Mouse (Mus musculus) adipocyte (in vitro differentiated cells): ENCODE results near the gene Pgls.

ENCODE experiments used
- DNase-seq: peaks from one replicate; pipeline ENCODE4 v3.0.0-alpha.2; 2016; ENCODE audit warnings: low spot score

Pgls gene

GRCm38 (mm10) chr8:71591471-71592373 lies at the start of gene Pgls:
Pgls (plus strand) TSS chr8:71592176.
- peak; percentile 96 for DNase-seq

- peak; percentile 99 for DNase-seq
Observed at GRCm38 (mm10) chr8:71542632-71543343, 49.2 kb upstream of the Pgls start, which contains the start of gene Mvb12a. Mvb12a (plus strand) TSS chr8:71542922.

DNA sequence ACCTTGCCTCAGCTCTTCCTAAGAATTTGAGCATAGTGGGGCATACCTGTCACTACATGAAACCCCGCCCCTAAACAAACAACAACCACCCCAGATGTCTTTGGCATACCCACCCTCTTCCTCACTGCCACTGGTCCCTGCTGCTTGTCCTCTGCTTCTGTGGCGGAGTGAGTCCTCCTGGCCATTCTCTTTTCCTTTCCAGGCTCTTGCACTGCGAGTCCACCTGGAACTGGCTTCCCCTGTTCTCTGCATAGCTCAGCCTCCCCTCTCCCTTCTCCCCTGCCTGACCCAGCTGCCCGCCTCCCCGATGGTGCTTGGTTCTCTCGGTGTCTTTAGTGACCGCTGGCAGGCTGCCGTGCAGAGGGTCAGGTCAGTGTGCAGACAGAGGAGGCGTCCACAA lies 48.2 kb upstream of the Pgls start:
- no peak for DNase-seq

GRCm38 (mm10) chr8:71545053-71545452 lies 46.9 kb upstream of the Pgls start:
- no peak for DNase-seq

- DNase-seq, result no peak
Observed at GRCm38 (mm10) chr8:71547590-71547989, 44.4 kb upstream of the Pgls start.

GRCm38 (mm10) chr8:71550754-71551153 lies 41.2 kb upstream of the Pgls start:
- no peak for DNase-seq

- no peak for DNase-seq
Observed at GRCm38 (mm10) chr8:71552770-71553169, 39.2 kb upstream of the Pgls start.

DNA sequence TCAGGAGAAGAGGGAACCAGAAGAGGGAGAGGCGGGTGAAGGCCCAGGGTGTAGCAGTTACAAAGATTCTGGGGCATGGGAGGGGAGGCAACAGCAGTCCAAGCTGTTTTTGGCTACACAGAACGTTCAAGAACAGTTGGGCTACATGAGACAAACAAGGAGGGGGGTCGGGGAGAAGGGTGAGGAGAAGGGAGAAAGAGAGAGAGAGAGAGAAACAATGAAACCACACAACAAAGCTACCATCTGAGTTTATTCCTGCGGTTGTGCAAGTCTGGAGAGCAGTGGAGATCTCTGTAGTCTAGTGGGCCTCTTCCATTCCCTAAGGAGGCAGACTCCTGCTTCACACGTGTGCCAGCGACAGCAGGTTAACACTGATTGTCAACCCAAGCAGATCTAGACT lies 38.0 kb upstream of the Pgls start:
- DNase-seq, result no peak

- no peak for DNase-seq
Observed at GRCm38 (mm10) chr8:71554644-71555043, 37.3 kb upstream of the Pgls start.

DNA sequence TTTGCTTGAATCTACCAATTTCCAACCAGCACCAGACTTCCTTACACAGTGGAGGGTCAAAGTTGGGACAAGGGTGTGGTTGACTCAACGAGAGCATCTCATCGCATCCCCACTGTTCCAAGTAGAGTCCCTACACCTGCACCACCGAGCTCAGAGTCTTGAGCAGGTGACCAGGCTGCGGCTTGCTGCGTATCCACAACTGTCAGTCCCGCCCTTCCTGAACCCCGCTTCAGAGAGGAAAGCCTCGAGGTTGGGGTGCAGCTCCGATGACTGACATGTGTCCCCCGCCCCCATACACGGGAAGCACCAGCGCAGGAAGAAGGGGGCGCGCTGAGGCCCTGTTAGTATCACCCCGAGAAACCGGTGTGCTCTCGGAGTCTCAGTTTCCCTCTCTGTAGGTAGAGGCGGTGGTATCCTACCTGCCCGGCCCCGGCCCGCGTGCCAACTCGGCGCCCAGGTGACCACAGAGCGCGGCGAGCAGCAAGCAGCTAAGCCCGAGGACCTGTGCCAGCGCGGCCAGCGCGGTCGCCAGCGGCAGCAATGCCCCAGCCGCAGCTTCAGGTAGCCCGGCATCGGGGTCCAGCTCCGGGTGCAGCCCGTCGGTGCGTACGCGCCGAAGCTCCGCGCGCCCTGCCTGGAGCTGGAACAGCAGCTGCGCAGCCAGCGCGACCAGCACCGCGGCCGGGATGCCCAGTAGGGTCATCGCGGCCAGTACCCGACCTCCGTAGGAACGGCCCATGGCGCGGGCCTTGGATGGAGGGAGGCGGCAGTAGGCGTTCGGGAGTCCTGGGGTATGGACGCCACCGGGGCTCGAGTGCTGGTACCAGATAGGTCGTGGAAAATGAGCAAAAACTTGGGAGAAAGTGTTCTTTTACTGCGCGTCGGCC lies 33.7 kb upstream of the Pgls start, which contains the start of gene Tmem221:
TSS of gene Tmem221 (minus strand) at position 801 of the 887 bp plus-strand sequence.
- DNase-seq, result no peak

DNA sequence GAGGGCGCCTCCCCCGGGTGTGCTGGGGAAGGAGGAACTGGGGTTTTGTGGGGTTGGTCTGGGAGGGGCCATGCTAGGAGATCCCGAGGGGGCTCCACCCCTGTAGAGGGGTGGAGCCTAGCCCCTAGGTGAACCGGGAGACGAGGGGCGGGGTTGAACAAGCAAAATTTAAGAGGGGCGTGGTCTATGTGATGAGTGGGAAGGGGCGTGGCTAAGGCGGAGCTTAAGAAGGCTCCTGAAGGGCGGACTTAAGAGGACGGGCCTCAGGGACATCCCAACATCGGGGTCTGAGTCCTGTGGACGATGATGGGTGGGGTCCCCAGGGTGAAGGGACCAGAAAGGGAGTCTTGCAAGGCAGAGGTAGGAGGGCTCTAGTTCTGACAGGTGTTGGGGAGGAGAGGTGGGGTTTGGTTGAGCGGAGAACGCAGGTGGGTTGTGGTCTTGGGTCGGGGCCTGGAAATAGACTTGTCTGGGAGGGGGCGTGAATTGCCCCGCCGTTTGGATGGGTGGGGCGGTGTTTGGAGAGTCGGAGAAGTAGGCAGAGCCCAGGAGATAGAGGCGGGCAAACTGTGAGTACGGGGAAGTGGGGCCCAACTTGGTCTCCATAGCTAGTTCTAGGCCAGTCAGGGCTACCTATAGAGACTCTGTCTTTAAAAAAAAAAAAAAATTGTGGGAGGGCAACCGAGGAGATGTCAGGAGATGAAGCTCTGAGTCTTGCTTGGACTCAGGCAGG lies 32.9 kb upstream of the Pgls start:
- no peak for DNase-seq

DNA sequence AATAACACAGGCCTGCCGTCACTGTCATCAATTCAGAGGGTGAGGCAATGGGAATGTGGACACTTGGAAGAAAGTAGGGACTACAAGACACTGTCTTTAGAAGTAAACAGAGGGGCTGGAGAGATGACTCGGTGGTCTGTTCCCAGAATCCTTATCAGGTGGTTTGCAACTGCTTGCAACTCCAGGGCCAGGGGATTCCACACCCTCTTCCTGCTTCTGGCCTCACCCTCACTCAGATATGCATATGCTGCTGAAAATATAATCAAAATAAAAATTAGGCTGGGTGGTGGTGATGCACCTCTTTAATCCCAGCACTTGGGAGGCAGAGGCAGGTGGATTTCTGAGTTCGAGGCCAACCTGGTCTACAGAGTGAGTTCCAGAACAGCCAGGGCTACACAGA lies 31.9 kb upstream of the Pgls start:
- no peak for DNase-seq

GRCm38 (mm10) chr8:71560765-71561164 lies 31.2 kb upstream of the Pgls start:
- no peak for DNase-seq

DNA sequence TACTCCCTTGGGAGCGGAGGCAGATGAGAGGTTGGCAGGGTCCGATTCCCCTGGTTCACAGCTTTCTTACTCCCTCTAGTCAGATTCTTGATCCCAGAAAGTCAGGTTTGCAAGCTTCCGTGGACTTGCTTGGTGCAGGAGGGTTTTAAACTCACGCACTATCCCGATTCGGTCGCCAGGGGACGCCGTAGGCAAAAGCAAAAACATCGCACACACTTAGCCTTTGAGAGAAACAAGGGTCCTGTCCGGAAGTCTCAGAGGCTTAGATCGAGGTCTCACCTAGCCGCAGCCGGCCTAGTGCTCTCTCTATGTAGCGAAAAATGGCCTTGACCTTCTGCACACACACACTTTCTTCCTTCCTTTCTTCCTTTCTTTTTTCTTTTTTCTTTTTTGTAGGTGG lies 30.6 kb upstream of the Pgls start:
- DNase-seq, result peak; percentile 86

DNA sequence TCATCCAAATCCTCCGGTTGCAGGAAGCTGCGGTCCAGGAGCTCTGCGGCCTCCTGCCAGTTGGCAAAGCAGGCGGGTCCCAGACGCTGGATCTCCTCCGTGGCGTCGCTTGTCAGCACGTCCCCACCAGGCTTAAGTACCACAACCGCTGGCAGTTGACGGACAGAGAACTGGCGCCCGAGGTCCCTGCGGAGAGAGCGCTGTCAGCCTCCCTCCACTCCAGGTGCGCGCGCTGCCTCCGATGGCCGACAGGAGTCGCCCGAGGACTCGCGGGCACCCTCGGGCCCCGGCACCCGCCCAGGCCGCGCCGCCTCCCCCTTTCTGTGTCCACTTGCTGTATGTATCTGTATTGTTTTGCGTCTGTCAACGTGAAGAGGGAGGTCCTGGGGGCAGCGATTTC lies 29.2 kb upstream of the Pgls start:
- DNase-seq, result no peak

- no peak for DNase-seq
Observed at GRCm38 (mm10) chr8:71563992-71564391, 28.0 kb upstream of the Pgls start.

DNA sequence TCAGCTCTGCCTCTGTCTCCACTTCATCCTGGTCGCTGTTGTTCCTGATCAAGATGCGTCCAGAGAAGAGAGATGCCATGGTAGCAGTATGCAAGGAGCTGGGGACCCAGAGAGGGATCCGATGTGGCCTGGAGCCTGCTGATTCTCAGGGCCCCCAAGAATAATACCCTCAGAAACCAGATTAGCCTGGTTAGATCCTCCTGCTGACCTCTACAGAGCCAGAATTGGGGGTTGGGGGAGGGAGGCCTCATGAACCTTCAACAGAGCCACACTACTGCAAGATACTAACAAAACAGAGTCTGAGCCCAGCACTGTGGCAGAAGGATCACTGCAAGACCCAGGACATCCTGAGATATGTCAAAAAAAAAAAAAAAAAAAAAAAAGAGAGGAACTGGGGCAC lies 25.5 kb upstream of the Pgls start, which contains the start of gene Nxnl1:
TSS of gene Nxnl1 (minus strand) at position 101 of the 400 bp plus-strand sequence.
- no peak for DNase-seq

- DNase-seq, result no peak
Observed at GRCm38 (mm10) chr8:71567587-71567986, 24.4 kb upstream of the Pgls start.

DNA sequence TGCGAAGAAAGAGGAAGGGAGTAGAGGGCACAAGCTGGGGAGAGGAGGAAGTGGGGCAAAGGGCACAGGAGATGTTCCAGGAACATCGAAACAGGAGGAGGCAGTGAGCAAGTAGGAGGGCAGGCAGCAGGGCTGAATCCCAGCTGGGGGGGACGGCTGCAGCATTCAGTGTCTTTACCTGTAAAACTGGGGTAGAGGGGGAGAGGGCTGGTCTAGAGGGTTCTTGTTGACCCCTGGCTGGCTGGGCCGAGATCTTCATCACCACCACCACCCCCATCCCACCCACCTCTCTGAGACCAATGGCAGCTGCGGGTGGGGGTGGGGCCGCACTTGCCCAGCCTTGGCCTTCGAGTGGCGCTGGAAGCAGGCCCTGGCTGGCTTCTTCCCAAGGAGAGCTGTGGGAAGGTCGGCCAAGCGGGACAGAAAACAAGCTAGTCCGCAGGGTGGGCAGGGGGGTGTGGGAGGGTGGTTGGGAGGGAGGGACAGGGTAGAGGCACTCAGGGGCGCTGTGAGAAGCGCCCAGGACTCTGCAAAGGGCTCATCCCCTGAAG lies 23.5 kb upstream of the Pgls start, which contains the start of gene Slc27a1:
TSS of gene Slc27a1 (plus strand) at position 496 of the 551 bp plus-strand sequence.
- peak; percentile 94 for DNase-seq

- DNase-seq, result no peak
Observed at GRCm38 (mm10) chr8:71568941-71569340, 23.0 kb upstream of the Pgls start.
